Mouse (Mus musculus) MEL (cell line): ENCODE measurements around the gene Tmem108. TPM values are rescaled to one million over a fixed set of nuclear protein-coding genes. Genes with fewer than 3 reads are reported as not detected.

Experiments used
- DNase-seq: peaks from one replicate; pipeline ENCODE4 v3.0.0; 2011; ENCODE audit warnings: low read depth, low spot score
- H3K27ac ChIP-seq: 2 replicates; pipeline ENCODE4 v1.5.1; 2012; ENCODE audit warnings: low read depth, mild to moderate bottlenecking, control low read depth, low read length, moderate library complexity; ENCODE audit not compliant: control insufficient read depth
- H3K27me3 ChIP-seq, 2 experiments: fragments of 150-350 bp in 1 of 2; sonication (generic) in 1 of 2; 2 replicates each; pipeline ENCODE4 v1.6.1; 2012; ENCODE audit warnings: low read length in 2 of 2, mild to moderate bottlenecking in 2 of 2, improper control_type of control experiment in 1 of 2, moderate library complexity in 1 of 2; ENCODE audit not compliant: insufficient read depth in 2 of 2, control insufficient read depth in 1 of 2
- H3K36me3 ChIP-seq, 2 experiments: 2 replicates each; pipeline ENCODE4 v1.6.1; 2012 to 2014; ENCODE audit warnings: low read length in 2 of 2, improper control_type of control experiment in 1 of 2, inconsistent platforms in 1 of 2, mild to moderate bottlenecking in 1 of 2; ENCODE audit not compliant: insufficient read depth in 2 of 2, control insufficient read depth in 1 of 2
- H3K4me1 ChIP-seq, 2 experiments: fragments of 150-350 bp in 1 of 2; sonication (generic) in 1 of 2; 2 replicates each; pipeline ENCODE4 v1.6.1; 2012; ENCODE audit warnings: low read length in 2 of 2, improper control_type of control experiment in 1 of 2, mild to moderate bottlenecking in 1 of 2; ENCODE audit not compliant: insufficient read depth in 2 of 2, control insufficient read depth in 1 of 2
- H3K4me3 ChIP-seq, 2 experiments: fragments of 150-350 bp in 1 of 2; sonication (generic) in 1 of 2; 2 replicates each; pipeline ENCODE4 v1.5.1; 2012; ENCODE audit warnings: low read depth in 2 of 2, low read length in 2 of 2, mild to moderate bottlenecking in 2 of 2, moderate library complexity in 2 of 2, control low read depth in 1 of 2, improper control_type of control experiment in 1 of 2; ENCODE audit not compliant: control insufficient read depth in 1 of 2, insufficient read depth in 1 of 2
- H3K79me2 ChIP-seq: 2 replicates; pipeline ENCODE4 v1.6.1; 2012; ENCODE audit warnings: mild to moderate bottlenecking, low read length, moderate library complexity; ENCODE audit not compliant: control insufficient read depth, poor library complexity, insufficient read depth
- H3K9ac ChIP-seq: 2 replicates; pipeline ENCODE4 v1.6.1; 2012; ENCODE audit warnings: low read depth, mild to moderate bottlenecking, control low read depth, low read length, moderate library complexity; ENCODE audit not compliant: control insufficient read depth, poor library complexity, severe bottlenecking
- H3K9me3 ChIP-seq: fragments of 150-350 bp; sonication (generic); replicated peaks from 2 replicates; pipeline ENCODE4 v1.6.1; 2012; ENCODE audit warnings: mild to moderate bottlenecking, low read length, improper control_type of control experiment, moderate library complexity; ENCODE audit not compliant: insufficient read depth
- BHLHE40 ChIP-seq: IDR thresholded peaks from 2 replicates; pipeline ENCODE4 v1.6.1; 2012; ENCODE audit warnings: low read depth, mild to moderate bottlenecking, inconsistent platforms, low read length, improper control_type of control experiment, borderline replicate concordance
- CHD2 ChIP-seq: IDR thresholded peaks from 2 replicates; pipeline ENCODE4 v1.6.1; 2011; ENCODE audit warnings: low read length, improper control_type of control experiment
- CTCF ChIP-seq, 3 experiments: IDR thresholded peaks in 2 of 3; conservative IDR thresholded peaks in 1 of 3; 2 replicates each; pipeline ENCODE4 v1.5.1; 2011 to 2012; ENCODE audit warnings: low read length in 3 of 3, low read depth in 2 of 3, mild to moderate bottlenecking in 2 of 3, improper control_type of control experiment in 1 of 3, inconsistent platforms in 1 of 3, mixed read lengths in 1 of 3, moderate library complexity in 1 of 3; ENCODE audit not compliant: control insufficient read depth in 1 of 3, insufficient read depth in 1 of 3, poor library complexity in 1 of 3, severe bottlenecking in 1 of 3
- ELF1 ChIP-seq: IDR thresholded peaks from 2 replicates; pipeline ENCODE4 v1.6.1; 2014; ENCODE audit warnings: low read depth, mild to moderate bottlenecking, inconsistent platforms, low read length, improper control_type of control experiment, moderate library complexity
- EP300 ChIP-seq, 2 experiments: IDR thresholded peaks; 2 replicates each; pipeline ENCODE4 v1.6.1; 2011; ENCODE audit warnings: improper control_type of control experiment in 2 of 2, low read length in 2 of 2, low read depth in 1 of 2, mild to moderate bottlenecking in 1 of 2
- ETS1 ChIP-seq: IDR thresholded peaks from 2 replicates; pipeline ENCODE4 v1.6.1; 2012; ENCODE audit warnings: low read depth, mild to moderate bottlenecking, inconsistent platforms, low read length, improper control_type of control experiment, moderate library complexity
- KAT2A ChIP-seq: conservative IDR thresholded peaks from 2 replicates; pipeline ENCODE4 v1.6.1; 2012; ENCODE audit warnings: low read depth, low read length, improper control_type of control experiment, inconsistent platforms
- MAZ ChIP-seq: IDR thresholded peaks from 2 replicates; pipeline ENCODE4 v1.6.1; 2012; ENCODE audit warnings: low read depth, mild to moderate bottlenecking, inconsistent platforms, low read length, improper control_type of control experiment
- MEF2A ChIP-seq: IDR thresholded peaks from 2 replicates; pipeline ENCODE4 v1.6.1; 2014; ENCODE audit warnings: low read depth, mild to moderate bottlenecking, inconsistent platforms, low read length, improper control_type of control experiment; ENCODE audit not compliant: poor library complexity, insufficient replicate concordance, severe bottlenecking; ENCODE audit errors: extremely low read depth
- MXI1 ChIP-seq: IDR thresholded peaks from 2 replicates; pipeline ENCODE4 v1.6.1; 2011; ENCODE audit warnings: mild to moderate bottlenecking, low read depth, low read length, improper control_type of control experiment
- MYC ChIP-seq: IDR thresholded peaks from 2 replicates; pipeline ENCODE4 v1.6.1; 2011; ENCODE audit warnings: low read depth, mild to moderate bottlenecking, low read length, improper control_type of control experiment, moderate library complexity
- NELFE ChIP-seq: IDR thresholded peaks from 2 replicates; pipeline ENCODE4 v1.6.1; 2011; ENCODE audit warnings: low read depth, low read length, improper control_type of control experiment
- POLR2AphosphoS2 ChIP-seq: IDR thresholded peaks from 2 replicates; pipeline ENCODE4 v1.6.1; 2011; ENCODE audit warnings: low read length, improper control_type of control experiment
- SMC3 ChIP-seq: IDR thresholded peaks from 2 replicates; pipeline ENCODE4 v1.6.1; 2011; ENCODE audit warnings: low read depth, low read length, improper control_type of control experiment
- TAL1 ChIP-seq: IDR thresholded peaks from 2 replicates; pipeline ENCODE4 v1.6.1; 2012; ENCODE audit warnings: mild to moderate bottlenecking, inconsistent platforms, low read length, moderate library complexity, mixed read lengths
- TBP ChIP-seq: IDR thresholded peaks from 2 replicates; pipeline ENCODE4 v1.8.0; 2011; ENCODE audit warnings: low read depth, low read length, improper control_type of control experiment
- UBTF ChIP-seq: IDR thresholded peaks from 2 replicates; pipeline ENCODE4 v1.6.1; 2012; ENCODE audit warnings: low read depth, mild to moderate bottlenecking, inconsistent platforms, low read length, improper control_type of control experiment, moderate library complexity, borderline replicate concordance; ENCODE audit not compliant: insufficient read depth
- USF1 ChIP-seq: IDR thresholded peaks from 2 replicates; pipeline ENCODE4 v1.6.1; 2014; ENCODE audit warnings: low read depth, mild to moderate bottlenecking, inconsistent platforms, low read length, improper control_type of control experiment, moderate library complexity
- ZMIZ1 ChIP-seq: IDR thresholded peaks from 2 replicates; pipeline ENCODE4 v1.6.1; 2012; ENCODE audit warnings: low read depth, mild to moderate bottlenecking, inconsistent platforms, low read length, improper control_type of control experiment, moderate library complexity
- ZNF384 ChIP-seq: IDR thresholded peaks from 2 replicates; pipeline ENCODE4 v1.6.1; 2012; ENCODE audit warnings: low read depth, mild to moderate bottlenecking, inconsistent platforms, low read length, improper control_type of control experiment
- polyA plus RNA-seq, 2 experiments: library from polyadenylated mRNA; stranded (reverse) in 1 of 2; unstranded in 1 of 2; fragments of >175 nt in 1 of 2; fragments of >200 nt in 1 of 2; gene quantifications; 2 replicates each; pipeline versions ENCODE4 v1.2.1 to v1.2.4; 2012; ENCODE audit warnings: low replicate concordance in 2 of 2, low read depth in 1 of 2; ENCODE audit not compliant: insufficient read length in 2 of 2, insufficient read depth in 1 of 2, missing spikeins in 1 of 2
- total RNA-seq: library from RNA; depleted of rRNA; stranded (reverse); fragments of 300-350 nt; gene quantifications from 2 replicates; pipeline ENCODE4 v1.2.3, GENCODE M21; 2012

The Tmem108 gene
- total and polyA plus RNA-seq, 3 experiments = not detected

DNA sequence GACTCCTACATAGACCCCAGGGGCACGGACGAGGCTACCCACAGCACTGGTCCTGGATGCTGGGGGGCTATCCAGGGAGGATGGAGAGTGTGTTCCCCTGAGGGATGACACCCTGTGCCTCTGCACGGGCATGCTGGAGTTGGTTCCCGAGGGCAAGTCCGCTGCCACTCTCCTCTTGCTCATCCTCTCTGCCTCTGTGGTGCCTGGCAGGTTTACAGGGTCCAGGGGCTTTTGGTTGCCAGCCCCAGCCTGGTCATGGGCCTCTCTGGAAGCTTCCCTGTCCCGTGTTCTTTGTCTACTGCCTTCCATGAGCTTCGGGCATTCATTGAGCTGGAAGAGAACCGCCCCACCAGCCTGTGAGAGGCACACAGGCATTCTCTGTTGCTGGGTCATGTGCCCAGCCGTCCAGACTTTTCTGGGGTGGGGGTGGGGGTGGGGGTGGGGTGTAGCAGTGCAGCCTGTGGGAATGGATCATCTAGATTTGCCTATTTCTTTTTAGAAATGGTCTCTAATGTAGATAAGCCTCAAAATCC lies 281.5 kb downstream of the Tmem108 start, which contains the start of gene Bfsp2:
TSS of gene Bfsp2 (minus strand) at position 377 of the 533 bp plus-strand sequence.
- H3K79me2 ChIP-seq = no peaks in the 10 kb centered on the region
- no peak within 1 kb of the TSS for H3K9ac ChIP-seq
- no peaks in the 10 kb centered on the region for H3K9me3 ChIP-seq
- no peak within 1 kb of the TSS for H3K4me3 ChIP-seq
- no peaks in the 10 kb centered on the region for H3K27me3 ChIP-seq
- TF ChIP-seq ELF1 = no peak
- no peak for TF ChIP-seq MEF2A
- no peak for TF ChIP-seq ZMIZ1
- TF ChIP-seq MAZ = no peak
- TF ChIP-seq KAT2A = no peak
- no peak for TF ChIP-seq SMC3
- no peak for TF ChIP-seq MYC
- no peak for TF ChIP-seq UBTF
- TF ChIP-seq BHLHE40 = no peak
- no peak for TF ChIP-seq TAL1
- no peak for TF ChIP-seq CHD2
- TF ChIP-seq NELFE = no peak
- TF ChIP-seq CTCF (IDR thresholded peaks at IDR 0.05 in 2 of 3, conservative IDR thresholded peaks at IDR 0.05 in 1 of 3; ENCODE audit: control insufficient read depth in 1 of 3, insufficient read depth in 1 of 3, low read depth in 2 of 3, low read length in 3 of 3, poor library complexity in 1 of 3, severe bottlenecking in 1 of 3) = no peak
- no peak for TF ChIP-seq ETS1
- no peak for TF ChIP-seq TBP
- TF ChIP-seq USF1 = no peak
- no peak for TF ChIP-seq POLR2AphosphoS2
- no peak for TF ChIP-seq EP300 (IDR thresholded peaks at IDR 0.05; ENCODE audit: low read depth in 1 of 2, low read length in 2 of 2)
- no peak within 1 kb of the TSS for H3K27ac ChIP-seq
- DNase-seq = no peak
- no peaks in the 10 kb centered on the region for H3K4me1 ChIP-seq
- H3K36me3 ChIP-seq = no peaks in the 10 kb centered on the region

GRCm38 (mm10) chr9:103475414-103475813 lies 286.2 kb downstream of the Tmem108 start:
- no peak for TF ChIP-seq ZNF384
- TF ChIP-seq MXI1 = no peak
- TF ChIP-seq UBTF = no peak
- no peak for TF ChIP-seq TAL1
- no peak for DNase-seq
- no peaks in the 10 kb centered on the region for H3K4me1 ChIP-seq
- H3K4me3 ChIP-seq = no peak overlapping the region
- H3K9me3 ChIP-seq = no peaks in the 10 kb centered on the region
- H3K79me2 ChIP-seq = no peaks in the 10 kb centered on the region
- H3K36me3 ChIP-seq = no peaks in the 10 kb centered on the region
- no peak overlapping the region for H3K9ac ChIP-seq
- no peak overlapping the region for H3K27ac ChIP-seq
- H3K27me3 ChIP-seq = no peaks in the 10 kb centered on the region
